Mouse (Mus musculus): ENCODE results near the gene Isyna1. TPM values are rescaled to one million over a fixed set of nuclear protein-coding genes. Genes with fewer than 3 reads are reported as not detected.
"Not testable (repeated sequence)": the region's sequence is repeated elsewhere in the genome, so short reads cannot be mapped to it uniquely, and the experiment has no call there.

The Isyna1 gene
- total and polyA plus RNA-seq, 2 experiments from 2014 or later: 113 to 152 TPM

- no peak overlapping the region; the same call in 1 of the 2 replicates for H3K27ac ChIP-seq
- WGBS: 35% methylated on average over 7 of the region's 7 CpGs
Observed at GRCm38 (mm10) chr8:70585258-70585652, 8.9 kb upstream of the Isyna1 start.

GRCm38 (mm10) chr8:70587955-70588354, 6.2 kb upstream of the Isyna1 start:
- DNase-seq (ENCODE audit: low spot score); H3K27ac ChIP-seq; H3K9ac ChIP-seq (replicated peaks; ENCODE audit: low read length); ATAC-seq; H3K27me3 ChIP-seq (ENCODE audit: insufficient read depth, low read length); H3K9me3 ChIP-seq (ENCODE audit: low read length); H3K4me1 ChIP-seq (ENCODE audit: insufficient read depth, low read length); H3K4me3 ChIP-seq (ENCODE audit: low read length); H3K4me2 ChIP-seq (ENCODE audit: low read depth, low read length): not testable (repeated sequence)
- peaks cover 46% of the 10 kb centered on the region for H3K36me3 ChIP-seq (ENCODE audit: insufficient read depth, low read length)
- WGBS: 93% methylated on average over 4 of the region's 4 CpGs

More at GRCm38 (mm10) chr8:70585258-70585652, 8.9 kb upstream of the Isyna1 start:
- Histone ChIP-seq H3K4me2 (ENCODE audit: low read depth, low read length) (no peak overlapping the region), H3K36me3 (ENCODE audit: insufficient read depth, low read length) (peaks cover 48% of the 10 kb centered on the region), H3K27me3 (ENCODE audit: insufficient read depth, low read length) (no peaks in the 10 kb centered on the region), H3K4me3 (ENCODE audit: low read length) (no peak overlapping the region), H3K4me1 (ENCODE audit: insufficient read depth, low read length) (no peaks in the 10 kb centered on the region), H3K9me3 (ENCODE audit: low read length) (no peaks in the 10 kb centered on the region), H3K9ac (replicated peaks; ENCODE audit: low read length) (no peak overlapping the region)
- ATAC-seq (peak; percentile 73), DNase-seq (ENCODE audit: low spot score) (peak; percentile 71)
- TF ChIP-seq CTCF (IDR thresholded peaks at IDR 0.05; ENCODE audit: low read depth): peak; percentile 80

- H3K27me3 ChIP-seq (ENCODE audit: insufficient read depth, low read length): no peaks in the 10 kb centered on the region
- peaks cover 10% of the 10 kb centered on the region; the same call in 1 of the 2 replicates for H3K4me1 ChIP-seq (ENCODE audit: insufficient read depth, low read length)
- no peak overlapping the region for H3K27ac ChIP-seq
- ATAC-seq: no peak
- TF ChIP-seq CTCF (IDR thresholded peaks at IDR 0.05; ENCODE audit: low read depth): no peak
- H3K36me3 ChIP-seq (ENCODE audit: insufficient read depth, low read length): peaks cover 23% of the 10 kb centered on the region; the same call in 1 of the 2 replicates
- 84% methylated on average over 12 of the region's 12 CpGs for WGBS
- no peak overlapping the region for H3K4me2 ChIP-seq (ENCODE audit: low read depth, low read length)
- H3K9ac ChIP-seq (replicated peaks; ENCODE audit: low read length): no peak overlapping the region
- H3K9me3 ChIP-seq (ENCODE audit: low read length): no peaks in the 10 kb centered on the region
- no peak for DNase-seq (ENCODE audit: low spot score)
- H3K4me3 ChIP-seq (ENCODE audit: low read length): no peak overlapping the region
Observed at GRCm38 (mm10) chr8:70591569-70591968, 2.6 kb upstream of the Isyna1 start.

- peak overlapping the region; percentile 96 for H3K4me2 ChIP-seq (ENCODE audit: low read depth, low read length)
- no peak for ATAC-seq
- H3K27me3 ChIP-seq (ENCODE audit: insufficient read depth, low read length): no peaks in the 10 kb centered on the region
- no peak for TF ChIP-seq CTCF (IDR thresholded peaks at IDR 0.05; ENCODE audit: low read depth)
- peak overlapping the region; percentile 75; the same call in 1 of the 2 replicates for H3K27ac ChIP-seq
- no peak overlapping the region for H3K9ac ChIP-seq (replicated peaks; ENCODE audit: low read length)
- H3K4me3 ChIP-seq (ENCODE audit: low read length): no peak overlapping the region
- 43% methylated on average over 8 of the region's 8 CpGs for WGBS
- no peaks in the 10 kb centered on the region for H3K9me3 ChIP-seq (ENCODE audit: low read length)
- peaks cover 10% of the 10 kb centered on the region; the same call in 1 of the 2 replicates for H3K4me1 ChIP-seq (ENCODE audit: insufficient read depth, low read length)
- DNase-seq (ENCODE audit: low spot score): no peak
- peaks cover 15% of the 10 kb centered on the region; the same call in 1 of the 2 replicates for H3K36me3 ChIP-seq (ENCODE audit: insufficient read depth, low read length)
Observed at GRCm38 (mm10) chr8:70593173-70593572, 1.0 kb upstream of the Isyna1 start.

- peak; percentile 19 for ATAC-seq
- 9% methylated on average over 82 of the region's 82 CpGs for WGBS
- Histone ChIP-seq H3K4me1 (ENCODE audit: insufficient read depth, low read length) (peaks cover 19% of the 10 kb centered on the region), H3K27me3 (ENCODE audit: insufficient read depth, low read length) (no peaks in the 10 kb centered on the region), H3K27ac (peak overlapping the region; percentile 75; the same call in 1 of the 2 replicates), H3K9ac (replicated peaks; ENCODE audit: low read length) (peak overlapping the region; percentile 53), H3K4me3 (ENCODE audit: low read length) (peak overlapping the region; percentile 54), H3K36me3 (ENCODE audit: insufficient read depth, low read length) (peaks cover 15% of the 10 kb centered on the region; the same call in 1 of the 2 replicates), H3K4me2 (ENCODE audit: low read depth, low read length) (peak overlapping the region; percentile 96), H3K9me3 (ENCODE audit: low read length) (no peaks in the 10 kb centered on the region)
- TF ChIP-seq CTCF (IDR thresholded peaks at IDR 0.05; ENCODE audit: low read depth): no peak
- peak; percentile 55 for DNase-seq (ENCODE audit: low spot score)
Observed at GRCm38 (mm10) chr8:70594621-70595564, 720 bp downstream of the Isyna1 start.

- peaks cover 8% of the 10 kb centered on the region; the same call in 1 of the 2 replicates for H3K36me3 ChIP-seq (ENCODE audit: insufficient read depth, low read length)
- WGBS: 95% methylated on average over 12 of the region's 12 CpGs
- no peak overlapping the region for H3K9ac ChIP-seq (replicated peaks; ENCODE audit: low read length)
- H3K27ac ChIP-seq: no peak overlapping the region
- H3K4me1 ChIP-seq (ENCODE audit: insufficient read depth, low read length): peaks cover 27% of the 10 kb centered on the region
- peak overlapping the region; percentile 96; the same call in 1 of the 2 replicates for H3K4me2 ChIP-seq (ENCODE audit: low read depth, low read length)
- TF ChIP-seq CTCF (IDR thresholded peaks at IDR 0.05; ENCODE audit: low read depth): no peak
- H3K9me3 ChIP-seq (ENCODE audit: low read length): no peaks in the 10 kb centered on the region
- H3K27me3 ChIP-seq (ENCODE audit: insufficient read depth, low read length): no peaks in the 10 kb centered on the region
- ATAC-seq: no peak
- H3K4me3 ChIP-seq (ENCODE audit: low read length): no peak overlapping the region; the same call in 1 of the 2 replicates
- no peak for DNase-seq (ENCODE audit: low spot score)
Observed at GRCm38 (mm10) chr8:70595811-70596210, 1.6 kb downstream of the Isyna1 start.
